Mouse (Mus musculus) megakaryocyte-erythroid progenitor cell, adult 5-6 weeks (primary cell): Measurements from ENCODE around the gene Gm10477. TPM values are rescaled to one million over a fixed set of nuclear protein-coding genes. Genes with fewer than 3 reads are reported as not detected.
"Not testable (repeated sequence)": the region's sequence is repeated elsewhere in the genome, so short reads cannot be mapped to it uniquely, and the experiment has no call there.

Source experiments
- ATAC-seq: replicated peaks from 2 replicates; pipeline ENCODE4 v1.8.0; 2016; ENCODE audit warnings: mild to moderate bottlenecking, inconsistent platforms; ENCODE audit not compliant: severe bottlenecking, poor library complexity, low FRiP score, low TSS enrichment
- total RNA-seq, 2 experiments: library from RNA; stranded (forward) in 1 of 2; stranded (reverse) in 1 of 2; fragments of 200-1000, 215-1000 nt in 1 of 2; fragments of >200 nt in 1 of 2; fragmentation: Nextera tagmentation in 1 of 2; gene quantifications; 2 replicates each; pipeline ENCODE4 v1.2.3; 2014 to 2017

The Gm10477 gene
- not detected in 2 replicates for total RNA-seq (2014; fragmentation: Nextera tagmentation)
- total RNA-seq (2017): not detected in 2 replicates

DNA sequence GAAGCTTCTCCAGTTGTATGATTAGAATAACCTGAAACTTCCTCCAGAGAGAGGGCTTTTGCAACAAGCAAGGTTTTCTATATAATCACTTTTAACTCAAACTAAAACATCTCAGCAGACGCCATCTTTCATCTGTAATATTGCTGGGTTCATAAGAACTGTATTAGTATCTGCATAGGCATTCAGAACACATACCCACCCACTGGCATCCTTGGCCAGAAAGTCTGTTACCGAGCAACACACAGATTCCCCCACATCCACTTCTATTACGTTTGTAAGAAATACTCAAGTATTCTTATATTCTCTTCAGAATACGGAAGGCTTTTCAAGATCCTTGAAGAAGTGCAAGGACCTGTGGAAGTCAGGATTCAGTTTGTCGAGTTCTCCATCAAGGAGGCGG, at the start of gene Gm10477:
Gene Gm10477 (plus strand): TSS at position 301 of the 400 bp plus-strand sequence.
- not testable (repeated sequence) for ATAC-seq

DNA sequence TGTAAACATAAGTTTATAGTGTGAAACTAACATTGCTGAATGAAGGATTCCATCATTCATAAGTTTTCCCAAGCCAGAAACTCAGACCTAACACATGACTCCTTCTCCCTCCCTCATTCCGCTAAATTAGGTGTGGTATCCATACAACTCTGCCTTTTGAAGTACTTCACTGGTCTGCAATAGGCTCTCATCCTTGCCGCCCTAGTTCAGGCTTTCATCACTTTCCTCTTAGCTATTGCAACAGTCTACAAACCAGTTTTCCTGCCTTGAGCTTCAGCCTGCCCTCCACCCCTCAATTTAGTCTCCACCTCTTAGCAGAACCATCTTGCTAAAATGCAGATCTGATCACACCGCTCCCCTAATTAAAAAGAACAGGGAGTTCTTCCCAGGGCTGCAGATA, 47.0 kb upstream of the Gm10477 start:
- no peak for ATAC-seq

DNA sequence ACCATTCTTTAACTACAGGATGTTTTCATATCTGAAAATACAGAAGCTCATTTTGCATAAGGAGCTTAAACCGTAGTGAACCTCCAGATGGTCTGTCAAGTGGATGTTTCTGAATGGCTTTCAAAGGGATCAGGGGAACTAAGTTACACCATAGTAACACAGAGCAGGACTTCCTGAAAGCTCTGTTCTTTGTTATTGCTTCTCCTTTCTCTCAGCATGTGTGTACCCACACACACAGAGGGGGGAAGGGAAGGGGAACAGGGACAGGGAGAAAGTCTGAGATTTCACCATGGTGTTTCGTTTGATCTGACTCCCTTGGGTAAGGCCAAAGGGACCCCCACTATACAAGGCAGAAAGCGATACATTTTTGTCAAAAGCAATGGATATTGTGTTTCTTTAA, 42.6 kb upstream of the Gm10477 start:
- ATAC-seq: no peak

DNA sequence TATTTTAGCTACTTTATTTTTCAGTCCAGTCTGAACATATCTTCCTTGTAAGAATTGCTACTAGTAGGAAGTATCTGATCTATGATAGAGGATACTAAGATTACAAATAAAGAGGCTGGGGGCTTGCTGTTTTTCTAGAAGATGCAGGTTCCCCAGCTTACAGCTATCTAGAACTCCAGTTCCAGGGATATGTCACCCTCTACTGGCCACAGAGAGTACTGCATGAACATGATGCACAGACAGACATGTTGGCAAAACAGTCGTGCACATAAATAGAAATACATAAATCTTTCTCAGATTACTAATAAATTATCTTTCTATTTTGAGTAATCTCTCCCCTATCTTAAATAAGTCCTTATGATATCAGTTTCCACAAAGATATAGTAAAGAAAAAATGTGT, 34.8 kb upstream of the Gm10477 start:
- ATAC-seq: no peak

DNA sequence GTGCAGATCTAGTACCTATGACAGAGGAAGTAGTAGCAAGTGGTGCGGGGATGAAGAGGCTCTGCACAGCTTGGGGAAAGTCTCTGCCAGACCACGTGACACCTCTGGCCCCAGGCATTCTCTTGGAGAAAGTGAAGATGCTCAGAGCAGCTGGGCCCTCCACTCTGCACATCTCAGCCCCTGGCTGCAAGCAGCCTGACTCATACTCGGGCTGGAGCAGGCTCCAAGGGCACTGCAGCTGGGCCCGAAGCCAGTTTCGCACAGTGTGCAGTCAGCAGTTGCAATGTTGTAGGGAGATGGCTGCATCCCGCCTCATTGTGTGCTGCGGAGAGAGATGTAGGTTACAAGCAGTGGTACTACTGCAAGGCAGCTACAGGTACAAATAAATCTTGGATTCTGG, 27.3 kb upstream of the Gm10477 start:
- ATAC-seq: no peak

DNA sequence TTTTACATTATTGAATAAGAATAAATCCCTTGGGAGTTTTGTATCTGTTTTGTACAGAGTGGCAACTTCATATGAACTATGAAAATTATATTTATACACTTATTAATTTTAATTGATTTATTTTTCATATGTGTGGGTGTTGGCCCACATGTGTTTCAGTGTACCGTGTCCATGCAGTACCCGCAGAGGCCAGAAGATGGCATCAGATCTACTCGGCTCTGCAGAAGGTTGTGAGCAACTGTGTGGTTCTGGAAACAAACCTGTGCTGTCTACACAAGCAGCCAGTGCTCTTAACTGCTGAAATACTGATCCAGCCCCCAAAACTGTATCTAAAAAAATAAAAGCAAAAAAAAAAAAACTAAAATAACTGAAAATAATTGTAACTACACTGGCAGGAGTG, 6.7 kb downstream of the Gm10477 start:
- ATAC-seq: peak; percentile 70; the same call in 1 of the 2 replicates

DNA sequence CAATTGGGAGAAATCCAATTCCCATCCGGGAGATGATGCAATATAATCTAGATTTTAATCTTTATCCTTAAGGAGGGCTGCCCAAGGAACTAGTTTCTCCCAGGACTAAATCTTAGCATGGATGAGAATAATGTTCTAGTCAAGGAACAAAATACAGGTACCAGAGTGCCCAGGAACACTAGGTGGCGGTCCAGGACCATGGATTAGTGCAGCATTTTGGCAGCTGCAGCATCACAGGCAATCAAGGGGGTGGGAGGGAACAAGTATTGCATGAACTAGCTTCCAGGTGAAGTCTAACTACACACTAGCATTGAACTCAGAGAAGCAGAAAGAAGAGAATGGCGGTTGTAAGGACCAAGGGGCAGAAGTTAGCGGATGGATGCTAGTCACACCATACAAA, 12.6 kb downstream of the Gm10477 start:
- no peak for ATAC-seq

DNA sequence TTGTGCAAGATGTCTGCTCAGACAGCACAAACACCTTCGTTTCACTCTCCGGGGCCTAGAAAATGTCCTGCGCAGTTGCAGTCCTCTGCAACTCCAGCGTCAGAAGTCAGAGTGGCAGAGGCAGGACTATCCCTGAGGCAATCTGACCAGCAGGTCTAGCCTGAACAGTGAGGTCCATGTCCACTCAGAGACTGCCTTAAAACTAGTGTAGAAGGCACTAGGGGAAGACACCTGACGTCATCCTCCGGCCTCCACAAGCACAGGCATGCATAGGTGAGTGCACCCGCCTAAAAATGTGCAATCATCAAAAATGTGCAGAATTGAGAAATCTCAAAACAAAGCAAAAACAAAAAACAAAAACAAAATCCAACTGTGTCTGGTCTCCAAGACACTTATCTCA, 25.0 kb downstream of the Gm10477 start, which contains the start of gene Gm648:
Gene Gm648 (minus strand): TSS at position 101 of the 400 bp plus-strand sequence.
- ATAC-seq: no peak

DNA sequence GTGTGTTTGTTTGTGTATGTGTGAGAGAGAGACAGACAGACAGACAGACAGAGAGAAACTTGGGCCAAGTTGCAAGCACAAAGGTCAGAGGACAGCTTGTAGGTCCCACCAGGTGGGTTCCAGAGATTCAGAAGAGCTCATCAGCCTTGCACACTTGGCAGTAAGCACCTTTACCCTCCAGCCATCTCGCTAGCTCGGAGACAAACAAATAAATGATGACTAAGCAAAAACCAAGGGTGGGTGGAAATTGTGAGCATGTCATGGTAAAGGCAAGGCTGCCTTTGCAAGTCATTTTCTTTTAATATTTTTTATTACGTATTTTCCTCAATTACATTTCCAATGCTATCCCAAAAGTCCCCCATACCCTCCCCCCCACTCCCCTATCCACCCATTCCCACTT, 29.0 kb downstream of the Gm10477 start:
- no peak for ATAC-seq

DNA sequence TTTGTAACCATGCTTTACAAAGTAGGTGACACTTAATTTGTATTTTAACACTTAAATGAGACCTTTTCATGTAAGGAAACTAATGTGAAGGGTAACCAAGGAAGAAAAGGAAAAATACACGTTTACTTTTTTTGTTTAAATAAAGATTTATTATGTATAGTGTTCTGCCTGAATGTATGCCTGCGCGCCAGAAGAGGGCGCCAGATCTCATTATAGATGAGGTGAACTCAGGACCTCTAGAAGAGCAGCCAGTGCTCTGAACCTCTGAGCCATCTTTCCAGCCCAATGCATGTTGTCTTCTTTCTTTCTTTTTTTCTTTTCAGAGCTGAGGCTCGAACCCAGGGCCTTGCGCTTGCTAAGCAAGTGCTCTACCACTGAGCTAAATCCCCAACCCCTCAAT, 47.9 kb downstream of the Gm10477 start:
- 0 out of 2 replicates have a peak, but pooled peaks have one; percentile 52 for ATAC-seq

Other genes with a start within 250 kb of the Gm10477 start
- gene Zfp449, start 178.3 kb upstream of the Gm10477 start, total RNA-seq (2014; fragmentation: Nextera tagmentation): 1.2 and 1.9 TPM in 2 replicates
- gene Zfp449, start 178.3 kb upstream of the Gm10477 start, total RNA-seq (2017): 2.0 and 2.3 TPM in 2 replicates
- gene Smim10l2a, start 150.2 kb upstream of the Gm10477 start, total RNA-seq (2014; fragmentation: Nextera tagmentation): 0.45 TPM in 1 of 2 replicates, not detected in the other
- 1.0 and 1.2 TPM in 2 replicates for gene Smim10l2a, start 150.2 kb upstream of the Gm10477 start, total RNA-seq (2017)
- gene Gm2174, start 76.8 kb upstream of the Gm10477 start, total RNA-seq (2014; fragmentation: Nextera tagmentation): not detected in 2 replicates
- gene Gm2174, start 76.8 kb upstream of the Gm10477 start, total RNA-seq (2017): 163 and 194 TPM in 2 replicates
- gene Ints6l, start 69.9 kb upstream of the Gm10477 start, total RNA-seq (2014; fragmentation: Nextera tagmentation): 53.8 and 58.8 TPM in 2 replicates
- gene Ints6l, start 69.9 kb upstream of the Gm10477 start, total RNA-seq (2017): 61.2 and 73.2 TPM in 2 replicates
- not detected in 2 replicates for gene Gm648, start 24.9 kb downstream of the Gm10477 start, total RNA-seq (2014; fragmentation: Nextera tagmentation)
- not detected in 2 replicates for gene Gm648, start 24.9 kb downstream of the Gm10477 start, total RNA-seq (2017)
- 18.4 and 24.0 TPM in 2 replicates for gene Mmgt1, start 73.3 kb downstream of the Gm10477 start, total RNA-seq (2014; fragmentation: Nextera tagmentation)
- 17.1 and 26.8 TPM in 2 replicates for gene Mmgt1, start 73.3 kb downstream of the Gm10477 start, total RNA-seq (2017)
- 2.9 and 5.0 TPM in 2 replicates for gene Slc9a6, start 85.0 kb downstream of the Gm10477 start, total RNA-seq (2014; fragmentation: Nextera tagmentation)
- 6.5 and 12.9 TPM in 2 replicates for gene Slc9a6, start 85.0 kb downstream of the Gm10477 start, total RNA-seq (2017)
- gene Fhl1, start 207.0 kb downstream of the Gm10477 start, total RNA-seq (2014; fragmentation: Nextera tagmentation): not detected in 2 replicates
- gene Fhl1, start 207.0 kb downstream of the Gm10477 start, total RNA-seq (2017): 0.69 and 0.94 TPM in 2 replicates